Mouse (Mus musculus) ES-Bruce4 (cell line): ENCODE data around the gene Cdh22. TPM values are rescaled to one million over a fixed set of nuclear protein-coding genes. Genes with fewer than 3 reads are reported as not detected.

Experiments
- H3K27ac ChIP-seq: 2 replicates; pipeline ENCODE4 v1.5.1; 2012; ENCODE audit warnings: low read length, inconsistent platforms; ENCODE audit not compliant: insufficient read depth
- H3K27me3 ChIP-seq: 2 replicates; pipeline ENCODE4 v1.6.1; 2012; ENCODE audit warnings: mild to moderate bottlenecking, low read length, inconsistent platforms; ENCODE audit not compliant: control insufficient read depth, poor library complexity, insufficient read depth, severe bottlenecking
- H3K36me3 ChIP-seq: 2 replicates; pipeline ENCODE4 v1.6.1; 2012; ENCODE audit warnings: inconsistent platforms, mild to moderate bottlenecking, low read length, moderate library complexity; ENCODE audit not compliant: control insufficient read depth, poor library complexity, insufficient read depth, severe bottlenecking
- H3K4me1 ChIP-seq: one replicate; pipeline ENCODE4 v1.8.1; 2011; ENCODE audit warnings: low read length; ENCODE audit not compliant: control insufficient read depth, insufficient read depth
- H3K4me3 ChIP-seq: 2 replicates; pipeline ENCODE4 v1.5.1; 2011; ENCODE audit warnings: low read depth, mild to moderate bottlenecking, low read length
- H3K9ac ChIP-seq: 2 replicates; pipeline ENCODE4 v1.6.1; 2012; ENCODE audit warnings: low read depth, mild to moderate bottlenecking, inconsistent platforms; ENCODE audit not compliant: poor library complexity, severe bottlenecking
- H3K9me3 ChIP-seq: replicated peaks from 2 replicates; pipeline ENCODE4 v1.6.1; 2012; ENCODE audit warnings: mild to moderate bottlenecking, low read length, inconsistent platforms; ENCODE audit not compliant: control insufficient read depth, poor library complexity, insufficient read depth, severe bottlenecking
- CTCF ChIP-seq: IDR thresholded peaks from one replicate; pipeline ENCODE4 v1.8.1; 2011; ENCODE audit warnings: low read depth, low read length
- EP300 ChIP-seq: IDR thresholded peaks from 2 replicates; pipeline ENCODE4 v1.6.1; 2011; ENCODE audit warnings: low read depth, low read length; ENCODE audit not compliant: insufficient read depth
- POLR2A ChIP-seq: IDR thresholded peaks from one replicate; pipeline ENCODE4 v1.8.1; 2011; ENCODE audit warnings: low read length; ENCODE audit not compliant: insufficient read depth
- polyA plus RNA-seq: library from polyadenylated mRNA; stranded (reverse); fragments of >200 nt; gene quantifications from 2 replicates; pipeline ENCODE4 v1.2.4, GENCODE M21; 2011; ENCODE audit warnings: low read depth; ENCODE audit not compliant: missing spikeins, insufficient read depth, insufficient read length

Gene Cdh22
- polyA plus RNA-seq, 1 experiment: not detected

- Histone ChIP-seq H3K9ac (no peak overlapping the region), H3K4me3 (no peak overlapping the region), H3K27ac (no peak overlapping the region), H3K36me3 (no peaks in the 10 kb centered on the region), H3K4me1 (no peaks in the 10 kb centered on the region), H3K27me3 (no peaks in the 10 kb centered on the region), H3K9me3 (no peaks in the 10 kb centered on the region)
- TF ChIP-seq CTCF (peak; percentile 94), EP300 (no peak)
Measured at GRCm38 (mm10) chr2:165275824-165276223, 41.2 kb upstream of the Cdh22 start.

GRCm38 (mm10) chr2:165275124-165275640, 40.5 kb upstream of the Cdh22 start:
- H3K27me3 ChIP-seq: no peaks in the 10 kb centered on the region
- H3K4me1 ChIP-seq: no peaks in the 10 kb centered on the region
- no peak overlapping the region for H3K4me3 ChIP-seq
- H3K9me3 ChIP-seq: no peaks in the 10 kb centered on the region
- TF ChIP-seq POLR2A (no peak), EP300 (no peak), CTCF (no peak)
- no peak overlapping the region for H3K9ac ChIP-seq
- H3K27ac ChIP-seq: no peak overlapping the region
- H3K36me3 ChIP-seq: no peaks in the 10 kb centered on the region

GRCm38 (mm10) chr2:165273589-165273988, 38.9 kb upstream of the Cdh22 start:
- no peak overlapping the region for H3K9ac ChIP-seq
- H3K36me3 ChIP-seq: no peaks in the 10 kb centered on the region
- H3K27ac ChIP-seq: no peak overlapping the region
- H3K4me3 ChIP-seq: no peak overlapping the region
- TF ChIP-seq POLR2A (no peak), CTCF (no peak), EP300 (no peak)
- H3K9me3 ChIP-seq: no peaks in the 10 kb centered on the region
- H3K4me1 ChIP-seq: no peaks in the 10 kb centered on the region
- no peaks in the 10 kb centered on the region for H3K27me3 ChIP-seq

- Histone ChIP-seq H3K27ac (no peak overlapping the region), H3K9ac (no peak overlapping the region)
Measured at GRCm38 (mm10) chr2:165271326-165271725, 36.7 kb upstream of the Cdh22 start.

GRCm38 (mm10) chr2:165270858-165271257, 36.2 kb upstream of the Cdh22 start:
- no peak overlapping the region for H3K9ac ChIP-seq
- H3K27me3 ChIP-seq: no peaks in the 10 kb centered on the region
- no peaks in the 10 kb centered on the region for H3K36me3 ChIP-seq
- TF ChIP-seq CTCF: no peak
- TF ChIP-seq POLR2A: no peak
- TF ChIP-seq EP300: no peak
- no peaks in the 10 kb centered on the region for H3K9me3 ChIP-seq
- H3K27ac ChIP-seq: no peak overlapping the region
- H3K4me3 ChIP-seq: no peak overlapping the region
- no peaks in the 10 kb centered on the region for H3K4me1 ChIP-seq

More at GRCm38 (mm10) chr2:165271326-165271725, 36.7 kb upstream of the Cdh22 start:
- TF ChIP-seq EP300 (no peak), POLR2A (no peak), CTCF (no peak)
- no peak overlapping the region for H3K4me3 ChIP-seq
- H3K9me3 ChIP-seq: no peaks in the 10 kb centered on the region
- H3K36me3 ChIP-seq: no peaks in the 10 kb centered on the region
- no peaks in the 10 kb centered on the region for H3K4me1 ChIP-seq
- H3K27me3 ChIP-seq: no peaks in the 10 kb centered on the region

- Histone ChIP-seq H3K27ac (no peak overlapping the region), H3K9ac (no peak overlapping the region), H3K4me1 (no peaks in the 10 kb centered on the region), H3K36me3 (no peaks in the 10 kb centered on the region), H3K9me3 (no peaks in the 10 kb centered on the region), H3K4me3 (no peak overlapping the region), H3K27me3 (no peaks in the 10 kb centered on the region)
- TF ChIP-seq EP300 (no peak), CTCF (no peak), POLR2A (no peak)
Measured at GRCm38 (mm10) chr2:165266739-165267138, 32.1 kb upstream of the Cdh22 start.
